Mouse (Mus musculus) liver, embryonic 14.5 days (tissue): ENCODE results near the gene Taok2.

ENCODE experiments used
- CTCF ChIP-seq: IDR thresholded peaks from 2 replicates; pipeline ENCODE4 v1.5.1; 2016; ENCODE audit warnings: antibody characterized with exemption, low read depth, control low read depth
- EP300 ChIP-seq: IDR thresholded peaks from 2 replicates; pipeline ENCODE4 v1.6.1; 2016; ENCODE audit warnings: antibody characterized with exemption, low read depth

GRCm38 (mm10) chr7:126888852-126889251, 4.3 kb upstream of the Taok2 start:
- TF ChIP-seq CTCF (peak; percentile 72), EP300 (no peak)
